Mouse (Mus musculus) stomach, postnatal 0 days (tissue): ENCODE results near the gene Rbm33.

Experiments
- CTCF ChIP-seq: IDR thresholded peaks from 2 replicates; pipeline ENCODE4 v1.5.1; 2016; ENCODE audit warnings: antibody characterized with exemption, low read depth, mild to moderate bottlenecking, moderate library complexity
- EP300 ChIP-seq: optimal IDR thresholded peaks from 2 replicates; pipeline ENCODE3; 2016; ENCODE audit warnings: antibody characterized with exemption

DNA sequence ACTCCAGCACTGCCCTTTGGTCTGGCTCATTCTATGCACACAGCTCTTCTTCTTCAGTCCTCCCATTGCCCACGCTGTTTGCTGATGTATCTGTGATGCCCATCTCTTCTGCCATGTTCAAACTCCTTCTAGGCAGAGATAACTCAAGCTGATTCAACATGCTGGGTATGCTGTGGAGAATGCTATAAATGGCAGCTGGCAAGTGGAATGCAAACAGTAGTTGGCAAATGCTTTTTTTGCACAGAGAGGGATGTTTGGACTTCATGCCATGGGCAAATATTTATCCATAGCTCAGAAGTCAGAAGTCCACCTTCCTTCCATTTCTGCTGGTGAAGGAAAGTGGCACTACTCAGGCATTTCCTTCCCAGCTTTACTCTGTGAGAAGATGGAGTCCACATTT lies 14.2 kb upstream of the Rbm33 start:
- TF ChIP-seq CTCF (no peak), EP300 (no peak)
